Mouse (Mus musculus) forebrain, embryonic 16.5 days (tissue): Measurements from ENCODE around the gene Mterf2. TPM values are rescaled to one million over a fixed set of nuclear protein-coding genes. Genes with fewer than 3 reads are reported as not detected.

Experiments
- ATAC-seq: fragments of 200-750 bp; cut with Nextera tagmentation; 2 replicates; pipeline ENCODE4 v1.8.0; 2017; ENCODE audit warnings: mild to moderate bottlenecking, moderate library complexity
- H3K27ac ChIP-seq: fragments of 300-500 bp; sonication (generic); 2 replicates; pipeline ENCODE4 v1.5.1; 2014; ENCODE audit warnings: low read length, control low read depth
- H3K27me3 ChIP-seq: fragments of 300-500 bp; sonication (generic); replicated peaks from 2 replicates; pipeline ENCODE4 v1.6.1; 2014; ENCODE audit warnings: low read length; ENCODE audit not compliant: control insufficient read depth, insufficient read depth
- H3K36me3 ChIP-seq: fragments of 300-500 bp; sonication (generic); 2 replicates; pipeline ENCODE4 v1.6.1; 2014; ENCODE audit not compliant: control insufficient read depth, insufficient read depth
- H3K4me1 ChIP-seq: fragments of 300-500 bp; sonication (generic); replicated peaks from 2 replicates; pipeline ENCODE4 v1.6.1; 2014; ENCODE audit warnings: low read length; ENCODE audit not compliant: control insufficient read depth, insufficient read depth
- H3K4me2 ChIP-seq: fragments of 300-500 bp; sonication (generic); 2 replicates; pipeline ENCODE4 v1.6.1; 2014; ENCODE audit warnings: mild to moderate bottlenecking, low read length, control low read depth
- H3K4me3 ChIP-seq: fragments of 300-500 bp; sonication (generic); replicated peaks from 2 replicates; pipeline ENCODE4 v1.5.1; 2014; ENCODE audit warnings: mild to moderate bottlenecking, low read length, control low read depth
- H3K9ac ChIP-seq: fragments of 300-500 bp; sonication (generic); replicated peaks from 2 replicates; pipeline ENCODE4 v1.6.1; 2014; ENCODE audit warnings: low read depth, low read length, control low read depth
- H3K9me3 ChIP-seq: fragments of 300-500 bp; sonication (generic); 2 replicates; pipeline ENCODE4 v1.6.1; 2016; ENCODE audit warnings: low read length; ENCODE audit not compliant: control insufficient read depth
- WGBS: fragments of 180-500 bp; shearing (Covaris S2); extraction: QIAGEN DNeasy Blood & Tissue Kit; methylation state at CpG from one replicate; pipeline ENCODE4 v1.1.7; 2014; 5-methylcytosine and 5-hydroxymethylcytosine counted together
- polyA plus RNA-seq: library from polyadenylated mRNA; unstranded; fragments of >200 nt; fragmentation: Nextera tagmentation; extraction: Ambion mirVana; gene quantifications from 2 replicates; pipeline ENCODE4 v1.2.1, GENCODE M21; 2015

Mterf2 gene
- 26.5 and 26.9 TPM in 2 replicates for polyA plus RNA-seq

- H3K4me2 ChIP-seq, result peak within 1 kb of the TSS; percentile 81
- ATAC-seq, result peak; percentile 100
- H3K4me1 ChIP-seq, result peaks cover 15% of the 10 kb centered on the region
- H3K9me3 ChIP-seq, result no peaks in the 10 kb centered on the region
- 6% methylated on average over 20 of the region's 20 CpGs for WGBS
- peak within 1 kb of the TSS; percentile 79 for H3K9ac ChIP-seq
- H3K27ac ChIP-seq, result peak within 1 kb of the TSS; percentile 35; the same call in 1 of the 2 replicates
- no peaks in the 10 kb centered on the region for H3K27me3 ChIP-seq
- peak within 1 kb of the TSS; percentile 77 for H3K4me3 ChIP-seq
- peaks cover under 1% of the 10 kb centered on the region; the same call in 1 of the 2 replicates for H3K36me3 ChIP-seq
Measured at GRCm38 (mm10) chr10:85127395-85128287, at the start of gene Mterf2. Gene Mterf2 (minus strand): TSS chr10:85128027.

GRCm38 (mm10) chr10:85176640-85177039, 48.8 kb upstream of the Mterf2 start:
- Histone ChIP-seq H3K27me3 (no peaks in the 10 kb centered on the region), H3K4me1 (no peaks in the 10 kb centered on the region), H3K4me3 (no peak overlapping the region), H3K9me3 (no peaks in the 10 kb centered on the region), H3K9ac (no peak overlapping the region), H3K36me3 (no peaks in the 10 kb centered on the region), H3K27ac (no peak overlapping the region), H3K4me2 (no peak overlapping the region)
- 78% methylated on average over 2 of the region's 2 CpGs for WGBS
- ATAC-seq, result no peak

GRCm38 (mm10) chr10:85165306-85165705, 37.5 kb upstream of the Mterf2 start:
- Histone ChIP-seq H3K9ac (no peak overlapping the region), H3K4me2 (no peak overlapping the region), H3K4me3 (no peak overlapping the region), H3K9me3 (no peaks in the 10 kb centered on the region), H3K4me1 (peaks cover 2% of the 10 kb centered on the region; the same call in 1 of the 2 replicates), H3K27ac (no peak overlapping the region), H3K27me3 (no peaks in the 10 kb centered on the region), H3K36me3 (no peaks in the 10 kb centered on the region)
- ATAC-seq, result no peak
- 81% methylated on average over 5 of the region's 5 CpGs for WGBS

GRCm38 (mm10) chr10:85164791-85165190, 37.0 kb upstream of the Mterf2 start:
- Histone ChIP-seq H3K4me2 (no peak overlapping the region), H3K4me1 (peaks cover 2% of the 10 kb centered on the region; the same call in 1 of the 2 replicates), H3K27me3 (no peaks in the 10 kb centered on the region), H3K9ac (no peak overlapping the region), H3K36me3 (no peaks in the 10 kb centered on the region), H3K9me3 (no peaks in the 10 kb centered on the region), H3K27ac (no peak overlapping the region), H3K4me3 (no peak overlapping the region)
- WGBS, result 79% methylated on average over 13 of the region's 13 CpGs
- no peak for ATAC-seq

- Histone ChIP-seq H3K4me2 (no peak overlapping the region), H3K4me1 (peaks cover 2% of the 10 kb centered on the region; the same call in 1 of the 2 replicates), H3K9me3 (no peaks in the 10 kb centered on the region), H3K27me3 (no peaks in the 10 kb centered on the region), H3K4me3 (no peak overlapping the region), H3K27ac (no peak overlapping the region), H3K36me3 (no peaks in the 10 kb centered on the region), H3K9ac (no peak overlapping the region)
- WGBS, result 68% methylated on average over 5 of the region's 5 CpGs
- ATAC-seq, result peak; percentile 85
Measured at GRCm38 (mm10) chr10:85161745-85162351, 34.0 kb upstream of the Mterf2 start.

GRCm38 (mm10) chr10:85159989-85160619, 32.3 kb upstream of the Mterf2 start:
- H3K36me3 ChIP-seq, result no peaks in the 10 kb centered on the region
- no peak overlapping the region for H3K9ac ChIP-seq
- no peak for ATAC-seq
- no peak overlapping the region for H3K4me3 ChIP-seq
- peaks cover 2% of the 10 kb centered on the region; the same call in 1 of the 2 replicates for H3K4me1 ChIP-seq
- H3K27ac ChIP-seq, result no peak overlapping the region
- 93% methylated on average over 1 of the region's 1 CpGs for WGBS
- H3K27me3 ChIP-seq, result no peaks in the 10 kb centered on the region
- H3K4me2 ChIP-seq, result no peak overlapping the region
- no peaks in the 10 kb centered on the region for H3K9me3 ChIP-seq

GRCm38 (mm10) chr10:85157451-85157850, 29.6 kb upstream of the Mterf2 start:
- 91% methylated on average over 7 of the region's 7 CpGs for WGBS
- H3K36me3 ChIP-seq, result no peaks in the 10 kb centered on the region
- H3K27me3 ChIP-seq, result no peaks in the 10 kb centered on the region
- no peaks in the 10 kb centered on the region for H3K9me3 ChIP-seq
- no peak for ATAC-seq
- no peak overlapping the region for H3K4me3 ChIP-seq
- H3K4me1 ChIP-seq, result peaks cover 2% of the 10 kb centered on the region; the same call in 1 of the 2 replicates
- H3K27ac ChIP-seq, result no peak overlapping the region
- no peak overlapping the region for H3K9ac ChIP-seq
- H3K4me2 ChIP-seq, result no peak overlapping the region

GRCm38 (mm10) chr10:85154195-85154594, 26.4 kb upstream of the Mterf2 start:
- Histone ChIP-seq H3K4me1 (no peaks in the 10 kb centered on the region), H3K4me3 (no peak overlapping the region), H3K27ac (no peak overlapping the region), H3K4me2 (no peak overlapping the region), H3K36me3 (no peaks in the 10 kb centered on the region), H3K9ac (no peak overlapping the region), H3K27me3 (no peaks in the 10 kb centered on the region), H3K9me3 (no peaks in the 10 kb centered on the region)
- WGBS, result 3% methylated on average over 2 of the region's 2 CpGs
- no peak for ATAC-seq

- Histone ChIP-seq H3K27me3 (no peaks in the 10 kb centered on the region), H3K36me3 (peaks cover 2% of the 10 kb centered on the region; the same call in 1 of the 2 replicates), H3K4me1 (no peaks in the 10 kb centered on the region), H3K4me3 (no peak overlapping the region), H3K9ac (no peak overlapping the region), H3K4me2 (no peak overlapping the region), H3K9me3 (no peaks in the 10 kb centered on the region), H3K27ac (no peak overlapping the region)
- WGBS, result 89% methylated on average over 5 of the region's 5 CpGs
- no peak for ATAC-seq
Measured at GRCm38 (mm10) chr10:85149226-85149625, 21.4 kb upstream of the Mterf2 start.
